Mouse (Mus musculus) bone marrow, adult 2 months (tissue): ENCODE results near the gene Car11.

Experiments used
- CTCF ChIP-seq: fragments of 200-500 bp; IDR thresholded peaks from 2 replicates; pipeline ENCODE4 v1.5.1; 2011; ENCODE audit warnings: low read length, control low read depth; ENCODE audit not compliant: control insufficient read depth, insufficient read depth
- POLR2A ChIP-seq: fragments of 200-500 bp; IDR thresholded peaks from 2 replicates; pipeline ENCODE4 v1.6.1; 2011; ENCODE audit warnings: low read depth, mild to moderate bottlenecking, control low read depth, low read length, borderline replicate concordance; ENCODE audit not compliant: control insufficient read depth

DNA sequence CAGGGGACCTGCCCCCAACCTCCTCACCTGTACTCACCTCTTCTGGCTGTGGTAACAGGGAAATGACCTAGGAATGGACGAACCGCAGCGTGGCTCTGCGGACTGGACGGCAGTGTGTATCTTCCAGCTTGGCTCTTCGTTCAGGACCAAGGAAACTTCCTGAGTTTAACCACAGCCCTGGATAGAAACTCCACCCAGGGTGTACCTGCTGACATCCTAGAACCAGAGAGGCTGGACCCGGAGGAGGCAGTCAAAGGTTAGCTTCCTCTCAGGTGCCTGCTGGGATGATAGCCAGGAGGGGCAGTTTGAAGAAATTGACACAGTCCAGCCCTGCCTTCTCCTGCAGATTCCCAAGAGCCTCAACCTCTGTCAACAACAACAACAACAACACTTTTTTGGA lies 33.5 kb upstream of the Car11 start, which contains the start of gene Fut2:
- TF ChIP-seq POLR2A (no peak), CTCF (no peak)
